Mouse (Mus musculus) lung, postnatal 0 days (tissue): ENCODE results near the gene Cdk2ap2.
"Not testable (repeated sequence)": the region's sequence is repeated elsewhere in the genome, so short reads cannot be mapped to it uniquely, and the experiment has no call there.

Source experiments
- CTCF ChIP-seq: IDR thresholded peaks from 2 replicates; pipeline ENCODE4 v1.5.1; 2016; ENCODE audit warnings: antibody characterized with exemption, mild to moderate bottlenecking
- EP300 ChIP-seq: IDR thresholded peaks from 2 replicates; pipeline ENCODE4 v1.6.1; 2016; ENCODE audit warnings: antibody characterized with exemption, mild to moderate bottlenecking, control low read depth

- TF ChIP-seq EP300, CTCF: not testable (repeated sequence)
These were observed 33.6 kb upstream of the Cdk2ap2 start for GRCm38 (mm10) chr19:4063357-4063756.
